Mouse (Mus musculus) heart, embryonic 11.5 days (tissue): ENCODE measurements around the gene Cog5. TPM values are rescaled to one million over a fixed set of nuclear protein-coding genes. Genes with fewer than 3 reads are reported as not detected.
"Not testable (repeated sequence)": the region's sequence is repeated elsewhere in the genome, so short reads cannot be mapped to it uniquely, and the experiment has no call there.

Experiments used
- ATAC-seq: fragments of 200-750 bp; cut with Nextera tagmentation; replicated peaks from 2 replicates; pipeline ENCODE4 v1.8.0; 2017; ENCODE audit warnings: moderate library complexity; ENCODE audit not compliant: insufficient number of reproducible peaks, low FRiP score, low TSS enrichment
- H3K27ac ChIP-seq: fragments of 300-500 bp; sonication (generic); 2 replicates; pipeline ENCODE4 v1.5.1; 2014; ENCODE audit warnings: mild to moderate bottlenecking, low read depth, low read length
- H3K27me3 ChIP-seq: fragments of 300-500 bp; sonication (generic); 2 replicates; pipeline ENCODE4 v1.6.1; 2014; ENCODE audit warnings: mild to moderate bottlenecking, low read length, mixed read lengths; ENCODE audit not compliant: control insufficient read depth, insufficient read depth
- H3K36me3 ChIP-seq: fragments of 300-500 bp; sonication (generic); 2 replicates; pipeline ENCODE4 v1.6.1; 2014; ENCODE audit warnings: mild to moderate bottlenecking, low read length, moderate library complexity, mixed read lengths; ENCODE audit not compliant: control insufficient read depth, insufficient read depth
- H3K4me1 ChIP-seq: fragments of 300-500 bp; sonication (generic); 2 replicates; pipeline ENCODE4 v1.6.1; 2014; ENCODE audit warnings: low read length; ENCODE audit not compliant: control insufficient read depth, insufficient read depth
- H3K4me2 ChIP-seq: fragments of 300-500 bp; sonication (generic); 2 replicates; pipeline ENCODE4 v1.6.1; 2014; ENCODE audit warnings: mild to moderate bottlenecking, moderate library complexity
- H3K4me3 ChIP-seq: fragments of 300-500 bp; sonication (generic); 2 replicates; pipeline ENCODE4 v1.5.1; 2014; ENCODE audit warnings: low read depth, low read length
- H3K9ac ChIP-seq: fragments of 300-500 bp; sonication (generic); 2 replicates; pipeline ENCODE4 v1.6.1; 2014; ENCODE audit warnings: mild to moderate bottlenecking, low read depth, low read length, moderate library complexity
- H3K9me3 ChIP-seq: fragments of 300-500 bp; sonication (generic); replicated peaks from 2 replicates; pipeline ENCODE4 v1.6.1; 2016; ENCODE audit warnings: low read length; ENCODE audit not compliant: control insufficient read depth
- WGBS: fragments of 180-500 bp; shearing (Covaris S2); extraction: QIAGEN DNeasy Blood & Tissue Kit; methylation state at CpG from one replicate; pipeline ENCODE4 v1.1.7; 2014; ENCODE audit not compliant: insufficient replicate concordance; 5-methylcytosine and 5-hydroxymethylcytosine counted together
- polyA plus RNA-seq: library from polyadenylated mRNA; unstranded; fragments of >200 nt; fragmentation: Nextera tagmentation; extraction: Ambion mirVana; gene quantifications from 2 replicates; pipeline ENCODE4 v1.2.1, GENCODE M21; 2014

The Cog5 gene
- polyA plus RNA-seq: 32.3 and 37.3 TPM in 2 replicates

DNA sequence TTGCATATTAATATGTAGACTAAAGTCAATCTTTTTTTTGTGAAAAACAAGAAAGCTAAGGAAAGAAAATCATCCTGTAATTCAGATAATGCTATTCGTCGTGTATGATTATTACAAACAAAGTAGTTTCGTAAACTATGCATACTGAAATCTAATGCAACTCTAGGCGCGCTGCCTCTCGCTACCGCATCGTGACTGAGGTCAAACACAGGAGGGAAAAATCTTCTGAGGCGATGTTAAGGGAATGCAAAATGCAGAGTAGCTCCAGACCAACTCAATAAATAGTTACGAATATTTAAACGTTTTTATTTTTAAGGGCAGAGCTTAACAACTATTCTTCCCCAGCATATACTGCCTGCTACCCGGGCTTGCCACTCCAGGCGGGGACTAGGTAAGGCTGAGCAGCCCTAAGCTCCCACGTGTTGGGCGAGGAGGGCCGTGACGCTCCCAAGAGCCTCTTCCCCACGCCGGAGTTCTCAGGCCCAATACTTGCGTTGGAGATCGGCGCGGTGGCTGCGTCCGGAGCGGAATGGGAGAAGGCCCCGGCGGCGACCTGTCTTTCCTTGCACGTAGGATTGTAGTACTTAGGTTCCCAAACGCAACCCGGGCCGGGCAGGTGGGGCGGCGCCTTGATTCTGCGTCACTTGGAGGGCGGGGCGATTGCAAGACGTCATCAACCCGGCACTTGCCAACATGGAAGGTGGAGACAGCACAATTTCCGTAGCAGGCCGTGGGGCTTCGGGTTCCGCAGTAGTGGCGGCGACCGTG is at the start of gene Cog5, which contains the start of gene Dus4l:
Gene Cog5 (plus strand): TSS at position 673 of the 768 bp plus-strand sequence.
Gene Dus4l (minus strand): TSS at position 630 of the 768 bp plus-strand sequence.
- Histone ChIP-seq H3K4me3 (peak within 1 kb of the TSS; percentile 84), H3K36me3 (no peaks in the 10 kb centered on the region; the same call in 1 of the 2 replicates), H3K9ac (peak within 1 kb of the TSS; percentile 85), H3K27ac (peak within 1 kb of the TSS; percentile 88), H3K9me3 (no peaks in the 10 kb centered on the region), H3K4me2 (peak within 1 kb of the TSS; percentile 80), H3K4me1 (peaks cover 6% of the 10 kb centered on the region; the same call in 1 of the 2 replicates), H3K27me3 (no peaks in the 10 kb centered on the region)
- WGBS: under 1% methylated on average over 47 of the region's 47 CpGs
- ATAC-seq: peak; percentile 89

- Histone ChIP-seq H3K27ac (no peak overlapping the region), H3K9ac (no peak overlapping the region), H3K27me3 (no peaks in the 10 kb centered on the region), H3K4me1 (peaks cover 3% of the 10 kb centered on the region; the same call in 1 of the 2 replicates), H3K4me2 (no peak overlapping the region), H3K4me3 (no peak overlapping the region), H3K36me3 (no peaks in the 10 kb centered on the region), H3K9me3 (no peaks in the 10 kb centered on the region)
- ATAC-seq: no peak
- 67% methylated on average over 3 of the region's 3 CpGs for WGBS
Measured at GRCm38 (mm10) chr12:31604894-31605293, 49.8 kb upstream of the Cog5 start.

- 37% methylated on average over 3 of the region's 3 CpGs for WGBS
Measured at GRCm38 (mm10) chr12:31608138-31608537, 46.5 kb upstream of the Cog5 start.

GRCm38 (mm10) chr12:31613353-31613752 is 41.3 kb upstream of the Cog5 start:
- no peak overlapping the region for H3K27ac ChIP-seq
- no peak overlapping the region for H3K9ac ChIP-seq
- H3K27me3 ChIP-seq: no peaks in the 10 kb centered on the region
- H3K4me1 ChIP-seq: no peaks in the 10 kb centered on the region
- peaks cover 3% of the 10 kb centered on the region; the same call in 1 of the 2 replicates for H3K36me3 ChIP-seq
- WGBS: 50% methylated on average over 4 of the region's 4 CpGs
- H3K4me2 ChIP-seq: no peak overlapping the region
- no peak overlapping the region for H3K4me3 ChIP-seq
- no peak for ATAC-seq
- 0 out of 2 replicates have a peak, but pooled peaks cover 2% of the 10 kb centered on the region for H3K9me3 ChIP-seq

More at GRCm38 (mm10) chr12:31608138-31608537, 46.5 kb upstream of the Cog5 start:
- no peak overlapping the region for H3K9ac ChIP-seq
- H3K9me3 ChIP-seq: no peaks in the 10 kb centered on the region
- no peak for ATAC-seq
- H3K4me2 ChIP-seq: no peak overlapping the region
- no peaks in the 10 kb centered on the region for H3K27me3 ChIP-seq
- H3K4me1 ChIP-seq: peaks cover 3% of the 10 kb centered on the region; the same call in 1 of the 2 replicates
- H3K36me3 ChIP-seq: no peaks in the 10 kb centered on the region
- H3K27ac ChIP-seq: no peak overlapping the region
- H3K4me3 ChIP-seq: no peak overlapping the region

GRCm38 (mm10) chr12:31620106-31620505 is 34.6 kb upstream of the Cog5 start:
- 0 out of 2 replicates have a peak, but pooled peaks cover 2% of the 10 kb centered on the region for H3K9me3 ChIP-seq
- no peaks in the 10 kb centered on the region for H3K4me1 ChIP-seq
- 82% methylated on average over 8 of the region's 8 CpGs for WGBS
- no peak overlapping the region for H3K9ac ChIP-seq
- H3K4me2 ChIP-seq: no peak overlapping the region
- H3K4me3 ChIP-seq: no peak overlapping the region
- no peak overlapping the region for H3K27ac ChIP-seq
- H3K36me3 ChIP-seq: peaks cover 3% of the 10 kb centered on the region; the same call in 1 of the 2 replicates
- no peak for ATAC-seq
- H3K27me3 ChIP-seq: no peaks in the 10 kb centered on the region

DNA sequence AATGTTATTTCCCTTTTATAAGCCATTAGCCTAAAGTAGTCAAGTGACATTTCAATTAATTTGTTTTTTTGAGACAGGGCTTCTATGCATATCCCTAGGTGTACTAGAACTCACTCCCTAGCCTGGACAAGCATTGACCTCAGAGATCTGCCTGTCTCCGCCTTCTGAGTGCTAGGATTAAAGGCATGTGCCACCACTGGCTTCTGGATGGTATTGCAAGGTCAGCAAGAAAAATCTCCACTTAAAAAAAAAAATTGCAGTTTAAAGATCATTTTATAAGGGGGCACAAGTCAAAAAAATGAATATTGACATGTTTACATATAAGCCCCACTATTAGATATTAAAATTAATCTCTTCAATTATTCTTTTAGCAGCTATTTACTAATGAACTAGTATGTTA is 29.7 kb upstream of the Cog5 start:
- no peak overlapping the region for H3K4me3 ChIP-seq
- H3K27ac ChIP-seq: no peak overlapping the region
- H3K4me2 ChIP-seq: no peak overlapping the region
- WGBS: 93% methylated on average over 1 of the region's 1 CpGs
- no peak for ATAC-seq
- H3K9me3 ChIP-seq: no peaks in the 10 kb centered on the region
- no peak overlapping the region for H3K9ac ChIP-seq
- H3K36me3 ChIP-seq: 0 out of 2 replicates have a peak, but pooled peaks cover 3% of the 10 kb centered on the region
- no peaks in the 10 kb centered on the region for H3K4me1 ChIP-seq
- no peaks in the 10 kb centered on the region for H3K27me3 ChIP-seq

GRCm38 (mm10) chr12:31628396-31628795 is 26.3 kb upstream of the Cog5 start:
- not testable (repeated sequence) for H3K4me2 ChIP-seq, H3K9ac ChIP-seq, ATAC-seq, H3K36me3 ChIP-seq, H3K27me3 ChIP-seq, H3K27ac ChIP-seq, H3K4me3 ChIP-seq, H3K4me1 ChIP-seq, H3K9me3 ChIP-seq
- WGBS: 89% methylated on average over 9 of the region's 9 CpGs

- H3K27ac ChIP-seq: 0 out of 2 replicates have a peak overlapping the region, but pooled peaks have one; percentile 59
- 12% methylated on average over 13 of the region's 13 CpGs for WGBS
- H3K9ac ChIP-seq: peak overlapping the region; percentile 92
- H3K9me3 ChIP-seq: no peaks in the 10 kb centered on the region
- H3K36me3 ChIP-seq: no peaks in the 10 kb centered on the region
- H3K27me3 ChIP-seq: no peaks in the 10 kb centered on the region
- peak overlapping the region; percentile 86 for H3K4me2 ChIP-seq
- H3K4me1 ChIP-seq: peaks cover 6% of the 10 kb centered on the region; the same call in 1 of the 2 replicates
- no peak for ATAC-seq
- H3K4me3 ChIP-seq: peak overlapping the region; percentile 66
Measured at GRCm38 (mm10) chr12:31633970-31634342, 20.7 kb upstream of the Cog5 start.
